Mouse (Mus musculus) erythroblast, embryonic 14.5 days (primary cell): Measurements from ENCODE around the gene Tbc1d8.

ENCODE experiments used
- GATA1 ChIP-seq: IDR thresholded peaks from 2 replicates; pipeline ENCODE4 v1.6.1; 2012; ENCODE audit warnings: low read length, inconsistent platforms, mixed read lengths
- TAL1 ChIP-seq: IDR thresholded peaks from 3 replicates; pipeline ENCODE4 v1.6.1; 2012; ENCODE audit warnings: low read length, inconsistent platforms, mixed read lengths

DNA sequence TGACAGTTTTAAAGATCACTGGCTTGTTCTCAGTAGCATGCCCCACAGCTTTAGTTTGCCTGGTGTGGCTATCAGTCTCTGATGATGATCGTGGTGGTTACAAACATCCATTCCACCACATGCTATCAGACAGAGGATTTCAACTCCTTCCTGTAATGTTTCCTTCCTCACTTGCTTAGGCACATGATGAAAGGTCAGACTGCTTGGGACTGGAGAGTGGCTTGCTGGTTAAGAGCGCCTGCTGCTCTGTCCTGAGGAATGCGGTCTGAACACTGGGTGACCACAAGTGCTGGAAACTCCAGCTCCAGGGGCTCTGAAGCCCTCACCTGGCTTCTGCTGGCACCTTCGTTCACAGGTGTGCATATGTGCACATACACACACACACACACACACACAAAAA is 50.3 kb downstream of the Tbc1d8 start:
- TF ChIP-seq GATA1, result no peak
- no peak for TF ChIP-seq TAL1
